Mouse (Mus musculus): ENCODE data around the gene Scd2. TPM values are rescaled to one million over a fixed set of nuclear protein-coding genes. Genes with fewer than 3 reads are reported as not detected.

The Scd2 gene
- total RNA-seq, 2 experiments from 2014 or later, result 555 to 608 TPM

DNA sequence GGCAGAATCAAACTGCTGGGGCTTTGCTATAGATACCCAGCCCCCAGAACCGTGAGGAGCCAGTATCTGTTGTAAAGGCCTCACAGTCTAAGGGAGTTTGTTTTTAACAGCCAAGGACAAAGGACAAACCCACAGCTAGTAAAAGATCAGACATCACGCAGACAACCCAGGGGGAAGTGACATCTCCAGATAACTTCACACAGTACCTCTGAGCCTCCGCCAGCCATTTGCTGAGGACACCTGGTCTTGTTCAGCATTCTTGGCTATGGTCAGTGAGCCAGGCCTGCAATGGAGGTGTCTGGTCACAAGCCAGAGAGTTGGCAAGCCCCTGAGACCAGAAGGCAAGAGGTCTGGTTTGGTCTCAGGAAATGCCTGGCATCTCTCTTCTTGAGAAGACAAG, 991 bp upstream of the Scd2 start:
- no peak for DNase-seq (ENCODE audit: low spot score in 2 of 2)
- intact Hi-C loops (cut with DNase I), result no loop called here

DNA sequence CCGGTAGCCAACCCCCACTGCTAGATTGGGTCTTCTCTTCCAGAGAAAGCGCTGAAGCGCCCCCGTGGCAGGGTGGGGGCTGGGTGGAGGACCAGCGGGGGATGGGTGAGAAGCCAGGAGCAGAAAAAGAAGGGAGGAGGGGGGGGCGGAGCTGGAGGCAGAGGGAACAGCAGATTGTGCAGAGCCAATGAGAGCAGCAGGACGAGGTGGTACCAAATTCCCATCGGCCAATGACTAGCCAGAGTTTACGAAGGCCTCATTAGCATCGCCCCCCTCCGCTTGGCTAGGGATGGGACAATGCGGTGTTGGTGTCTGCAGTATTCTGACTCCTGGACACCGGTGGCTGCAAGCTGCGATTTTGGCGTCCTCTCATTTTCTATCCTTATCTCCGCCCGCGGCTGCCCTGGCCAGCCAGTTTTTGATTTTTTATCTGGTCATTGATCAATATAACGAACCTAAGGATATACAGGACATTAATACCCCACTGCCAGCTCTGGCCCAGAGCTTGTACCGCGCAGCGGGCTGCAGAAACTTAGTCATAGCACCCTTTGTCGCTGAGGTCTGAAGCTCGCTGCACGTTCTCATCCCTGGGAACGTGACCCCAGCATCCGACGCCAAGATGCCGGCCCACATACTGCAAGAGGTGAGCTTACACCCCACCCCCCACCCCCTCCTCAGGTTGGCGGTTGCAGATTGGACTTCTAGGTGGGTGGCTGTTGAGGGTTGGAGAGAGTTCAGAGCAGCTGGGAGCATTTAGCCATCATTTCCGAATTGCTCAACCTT, 486 bp downstream of the Scd2 start:
- intact Hi-C loops (cut with DNase I), result loop anchor here (1.0 kb wide), 1 partner anchor 27 kb away; no protein-coding TSS in a partner anchor
- peak; percentile 95 to 98 for DNase-seq (ENCODE audit: low spot score in 2 of 2)

DNA sequence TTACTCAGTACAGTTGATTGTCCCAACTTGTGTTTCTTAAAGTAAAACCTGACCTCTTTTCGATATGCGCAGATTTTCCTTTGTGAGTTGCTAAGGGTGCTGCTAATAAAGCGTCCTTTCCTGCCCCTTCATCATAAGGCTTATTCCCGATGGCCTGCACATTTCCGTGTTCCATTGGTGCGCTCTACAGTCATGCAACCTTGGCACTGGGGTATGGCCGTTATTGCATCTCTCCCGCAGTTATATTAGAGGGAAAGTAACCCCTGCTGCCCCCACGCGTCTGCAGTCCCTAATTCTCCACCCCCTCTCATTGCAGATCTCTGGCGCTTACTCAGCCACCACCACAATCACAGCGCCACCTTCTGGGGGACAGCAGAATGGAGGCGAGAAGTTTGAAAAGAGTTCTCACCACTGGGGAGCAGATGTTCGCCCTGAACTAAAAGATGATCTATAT, 1.1 kb downstream of the Scd2 start:
- peak; percentile 88 to 89 for DNase-seq (ENCODE audit: low spot score in 2 of 2)

DNA sequence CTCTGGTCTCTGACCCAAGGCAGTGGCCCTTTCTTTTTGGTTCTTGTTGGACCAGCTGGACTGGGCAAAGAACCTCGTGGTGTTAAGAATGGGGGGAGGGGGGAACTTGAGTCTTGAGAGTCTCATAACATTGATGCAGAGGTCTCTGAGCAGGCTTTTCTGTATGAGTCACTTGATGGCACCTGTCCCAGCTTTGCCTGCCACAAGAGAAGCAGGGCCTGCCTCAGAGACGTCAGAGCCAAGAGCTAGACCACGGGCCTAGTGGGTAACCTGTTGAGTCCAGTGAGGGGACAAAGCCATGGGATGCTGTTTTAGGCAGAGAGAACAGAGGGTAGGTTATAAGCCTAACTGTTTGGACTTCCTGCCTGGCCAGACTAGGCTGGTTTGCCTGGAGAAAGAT, 1.8 kb downstream of the Scd2 start:
- intact Hi-C loops (cut with DNase I), result loop anchor here (1.0 to 5.0 kb wide), 2 partner anchors 48 to 112 kb away; partner anchors contain the start of gene Scd1
- DNase-seq (ENCODE audit: low spot score in 2 of 2), result peak in 1 of 2 experiments; percentile 61

More for the DNA sequence above, 1.1 kb downstream of the Scd2 start:
- intact Hi-C loops (cut with DNase I), result loop anchor here (1.0 to 5.0 kb wide), 3 partner anchors 27 to 113 kb away; partner anchors contain the start of gene Scd1

DNA sequence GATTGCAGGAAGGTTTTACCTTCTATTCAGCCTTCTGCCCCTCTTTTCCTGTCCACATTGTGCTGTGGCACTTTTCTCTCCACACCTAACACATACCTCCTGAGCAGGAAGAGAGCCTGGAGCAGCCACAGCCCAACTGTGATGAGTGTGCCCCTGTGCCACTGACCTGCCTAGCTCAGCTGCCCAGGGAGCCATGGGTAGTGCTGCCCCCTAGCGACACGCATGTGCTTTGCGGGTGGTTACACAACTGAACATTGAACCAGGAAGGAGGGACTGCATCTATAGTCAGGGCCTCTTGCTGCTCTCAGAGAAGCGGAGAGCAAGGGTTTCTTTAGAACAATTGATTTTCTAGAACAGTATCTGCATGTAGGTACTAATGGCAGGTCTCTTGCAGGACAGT, 2.3 kb downstream of the Scd2 start:
- DNase-seq (ENCODE audit: low spot score in 2 of 2), result peak; percentile 87 to 88
- intact Hi-C loops (cut with DNase I), result loop anchor here (1.0 to 5.0 kb wide), 2 partner anchors 48 to 112 kb away; partner anchors contain the start of gene Scd1

DNA sequence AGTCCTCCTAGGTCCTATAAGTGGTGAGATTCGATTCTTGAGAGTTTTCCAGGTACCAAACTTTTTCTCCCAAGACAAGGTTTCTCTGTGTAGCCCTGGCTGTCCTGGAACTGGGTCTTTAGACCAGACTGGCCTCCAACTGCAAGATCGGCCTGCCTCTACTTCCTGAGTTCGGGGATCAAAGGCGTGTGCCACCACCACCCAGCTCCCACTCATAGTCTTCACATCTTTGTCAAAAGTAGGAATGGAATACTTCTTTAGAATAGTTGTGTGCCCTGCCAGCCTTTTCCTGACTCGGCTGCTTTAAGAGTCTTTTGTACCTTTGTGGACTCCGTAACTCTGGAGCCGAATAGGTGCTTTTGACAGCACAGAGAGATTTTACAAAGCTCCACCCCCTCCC, 2.7 kb downstream of the Scd2 start:
- intact Hi-C loops (cut with DNase I), result loop anchor here (5.0 kb wide), 1 partner anchor 111 kb away; the partner anchor contains the start of gene Scd1
- no peak for DNase-seq (ENCODE audit: low spot score in 2 of 2)

DNA sequence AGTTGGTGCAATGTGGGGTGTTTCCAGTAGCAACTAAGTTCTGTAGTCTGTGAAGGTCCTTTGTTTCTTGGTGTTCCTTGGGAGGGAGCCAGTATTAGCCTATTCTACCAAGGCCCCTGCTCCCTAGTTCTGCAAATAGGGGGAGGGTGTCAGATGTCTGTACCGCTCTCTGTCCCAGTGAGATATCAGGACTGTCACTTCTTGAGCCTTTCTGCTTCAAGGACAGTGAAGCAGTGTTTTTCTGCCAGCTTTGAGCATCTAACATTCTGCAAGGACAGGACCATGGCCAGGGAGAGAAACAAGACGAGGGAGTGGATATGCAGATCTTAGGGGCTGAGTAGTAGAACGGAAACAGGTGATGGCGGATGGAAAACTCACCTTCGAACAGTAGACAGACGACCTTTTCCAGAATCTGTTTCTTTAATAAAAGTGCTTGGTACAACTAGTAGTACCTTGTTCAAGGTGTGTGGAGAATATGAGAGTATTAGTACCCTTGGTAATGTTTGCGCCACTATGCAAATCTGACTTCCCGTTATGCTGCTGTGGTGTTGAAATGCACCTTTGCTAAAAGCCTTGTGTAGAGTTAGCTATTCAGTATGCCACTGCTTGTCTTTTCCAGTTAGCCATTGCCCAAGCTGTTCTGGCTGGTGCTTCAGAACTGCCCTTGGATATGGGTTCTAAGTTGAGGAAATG, 3.7 kb downstream of the Scd2 start:
- intact Hi-C loops (cut with DNase I), result loop anchor here (5.0 kb wide), 1 partner anchor 110 kb away; the partner anchor contains the start of gene Scd1
- DNase-seq (ENCODE audit: low spot score in 2 of 2), result no peak

DNA sequence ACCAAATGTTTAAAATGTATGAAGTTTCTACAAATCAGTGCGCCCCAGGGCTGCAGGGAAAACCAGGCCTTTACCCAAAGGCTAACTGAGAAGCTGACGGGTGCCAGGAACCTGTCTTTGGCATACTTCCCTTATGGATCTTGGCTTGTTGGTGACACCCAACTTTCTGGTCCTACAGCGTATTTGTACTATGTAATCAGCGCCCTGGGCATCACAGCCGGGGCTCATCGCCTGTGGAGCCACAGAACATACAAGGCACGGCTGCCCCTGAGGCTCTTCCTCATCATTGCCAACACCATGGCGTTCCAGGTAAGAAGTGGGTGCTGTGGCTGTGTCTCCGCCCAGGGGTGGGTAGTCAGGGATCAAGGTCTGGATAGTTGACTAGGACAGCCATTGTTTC, 4.4 kb downstream of the Scd2 start:
- intact Hi-C loops (cut with DNase I), result loop anchor here (5.0 kb wide), 1 partner anchor 109 kb away; the partner anchor contains the start of gene Scd1
- no peak for DNase-seq (ENCODE audit: low spot score in 2 of 2)

DNA sequence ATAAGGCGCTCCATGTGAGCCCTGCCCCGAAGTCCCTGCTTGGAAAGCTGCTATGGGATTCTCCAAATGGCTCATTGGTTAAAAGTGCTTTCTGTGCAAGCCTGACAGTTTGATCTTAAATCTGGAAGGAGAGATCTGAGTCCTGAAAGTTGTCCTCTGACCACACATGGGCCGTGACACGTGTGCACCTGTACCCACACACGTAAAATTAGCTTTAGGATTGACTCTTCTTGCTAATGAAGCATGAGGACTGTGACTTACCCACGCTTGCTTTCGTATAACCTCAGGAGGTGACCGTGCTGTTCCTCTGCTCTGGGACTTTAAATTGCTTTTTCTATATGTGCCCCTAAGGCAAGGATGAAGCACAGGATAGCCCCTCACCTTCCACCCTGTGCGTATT, 5.6 kb downstream of the Scd2 start:
- intact Hi-C loops (cut with DNase I), result loop anchor here (5.0 kb wide), 1 partner anchor 108 kb away; the partner anchor contains the start of gene Scd1
- DNase-seq (ENCODE audit: low spot score in 2 of 2), result no peak

DNA sequence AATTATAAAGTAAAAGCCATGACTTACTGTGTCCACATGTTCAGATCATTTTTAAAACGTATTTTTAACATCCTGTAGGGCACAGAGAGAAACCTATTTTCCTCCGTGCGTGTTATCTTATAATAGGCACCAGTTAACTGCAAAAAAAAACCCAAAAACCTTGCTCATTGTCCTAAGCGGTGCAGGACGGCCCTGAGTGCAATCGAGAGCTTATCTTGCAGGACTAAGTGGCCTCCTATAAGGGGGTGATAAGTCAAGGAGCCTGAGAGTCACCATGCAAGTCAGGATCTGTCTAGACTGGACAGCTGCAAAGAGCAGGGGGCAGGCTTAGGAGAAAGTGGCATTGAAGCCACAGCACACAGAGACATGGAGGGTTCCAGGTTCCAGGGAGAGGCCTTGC, 6.4 kb downstream of the Scd2 start:
- intact Hi-C loops (cut with DNase I), result loop anchor here (5.0 kb wide), 2 partner anchors 62 to 107 kb away; partner anchors contain the start of gene Scd1
- no peak for DNase-seq (ENCODE audit: low spot score in 2 of 2)

DNA sequence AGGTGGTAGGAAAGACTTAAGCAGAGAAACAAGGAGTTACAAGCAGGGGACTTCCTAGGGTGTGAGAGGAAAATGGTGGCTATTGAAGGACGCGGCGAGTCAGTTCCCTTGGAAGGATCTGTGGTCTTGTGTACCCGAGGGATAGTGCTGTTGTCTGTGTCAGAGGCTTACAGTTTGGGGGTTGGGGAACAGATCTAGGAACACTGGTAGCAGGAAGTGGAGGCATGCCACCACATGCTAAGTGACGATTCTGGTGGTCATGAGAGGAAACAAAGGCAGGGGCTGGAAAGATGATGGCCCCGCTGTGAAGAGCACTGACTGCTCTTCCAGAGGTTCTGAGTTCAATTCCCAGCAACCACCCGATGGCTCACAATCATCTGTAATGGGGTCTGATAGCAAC, 7.0 kb downstream of the Scd2 start:
- intact Hi-C loops (cut with DNase I), result loop anchor here (5.0 kb wide), 1 partner anchor 62 kb away; no protein-coding TSS in a partner anchor
- no peak for DNase-seq (ENCODE audit: low spot score in 2 of 2)

DNA sequence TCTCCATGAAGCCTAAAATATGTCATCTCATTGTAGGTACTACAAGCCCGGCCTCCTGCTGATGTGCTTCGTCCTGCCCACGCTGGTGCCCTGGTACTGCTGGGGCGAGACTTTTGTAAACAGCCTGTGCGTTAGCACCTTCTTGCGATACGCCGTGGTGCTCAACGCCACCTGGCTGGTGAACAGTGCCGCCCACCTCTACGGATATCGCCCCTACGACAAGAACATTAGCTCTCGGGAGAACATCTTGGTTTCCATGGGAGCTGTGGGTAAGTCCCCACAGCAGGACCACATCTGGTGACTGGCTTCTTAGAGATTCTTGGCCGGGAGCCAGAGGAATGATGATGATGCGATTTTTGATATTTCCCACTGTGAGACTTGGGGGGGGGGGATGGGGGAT, 7.7 kb downstream of the Scd2 start:
- DNase-seq (ENCODE audit: low spot score in 2 of 2), result peak in 1 of 2 experiments; percentile 64
- intact Hi-C loops (cut with DNase I), result loop anchor here (5.0 kb wide), 1 partner anchor 61 kb away; no protein-coding TSS in a partner anchor

DNA sequence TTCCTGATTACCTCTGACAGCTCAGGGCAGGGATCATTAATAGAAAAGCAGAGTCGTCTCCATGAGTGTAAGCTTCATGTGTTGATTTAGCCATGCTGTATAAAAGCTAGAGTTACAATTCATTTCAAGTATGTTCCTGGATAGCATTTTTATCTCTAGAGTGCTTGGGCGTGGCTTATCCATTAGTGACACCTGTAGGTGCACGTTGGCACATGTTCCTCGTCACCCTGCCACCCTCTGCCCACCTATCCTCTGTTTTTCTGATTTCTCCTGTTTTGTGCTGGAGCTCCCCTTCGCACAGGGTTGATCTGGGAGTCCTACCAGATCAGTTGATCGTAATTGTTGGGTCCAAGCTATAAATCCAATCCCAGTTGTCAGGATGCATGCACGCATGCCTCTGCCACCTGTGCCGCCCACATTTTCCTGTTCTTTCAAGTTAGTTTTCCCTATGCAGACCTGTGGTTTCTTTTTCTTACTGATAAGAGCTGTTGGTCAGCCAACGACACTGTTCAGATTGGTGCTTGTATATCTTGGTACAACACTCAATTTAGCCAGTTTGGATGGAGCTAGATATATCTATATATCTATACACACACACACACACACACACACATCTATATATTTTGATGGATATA, 8.3 kb downstream of the Scd2 start:
- intact Hi-C loops (cut with DNase I), result loop anchor here (5.0 kb wide), 1 partner anchor 61 kb away; no protein-coding TSS in a partner anchor
- no peak for DNase-seq (ENCODE audit: low spot score in 2 of 2)

DNA sequence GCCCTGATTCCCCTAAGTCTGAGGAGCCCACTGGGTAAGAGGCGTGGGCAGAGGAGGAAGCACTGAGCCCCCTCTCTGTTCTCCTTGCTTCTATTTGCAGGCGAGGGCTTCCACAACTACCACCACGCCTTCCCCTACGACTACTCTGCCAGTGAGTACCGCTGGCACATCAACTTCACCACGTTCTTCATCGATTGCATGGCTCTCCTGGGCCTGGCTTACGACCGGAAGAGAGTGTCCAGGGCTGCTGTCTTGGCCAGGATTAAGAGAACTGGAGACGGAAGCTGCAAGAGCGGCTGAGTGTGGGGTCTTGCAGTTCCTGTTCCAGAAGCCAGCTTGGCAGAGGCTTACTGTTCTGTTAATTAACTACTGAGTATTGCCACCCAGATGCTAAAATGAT, 9.4 kb downstream of the Scd2 start:
- intact Hi-C loops (cut with DNase I), result loop anchor here (5.0 kb wide), 1 partner anchor 59 kb away; no protein-coding TSS in a partner anchor
- DNase-seq (ENCODE audit: low spot score in 2 of 2), result no peak

DNA sequence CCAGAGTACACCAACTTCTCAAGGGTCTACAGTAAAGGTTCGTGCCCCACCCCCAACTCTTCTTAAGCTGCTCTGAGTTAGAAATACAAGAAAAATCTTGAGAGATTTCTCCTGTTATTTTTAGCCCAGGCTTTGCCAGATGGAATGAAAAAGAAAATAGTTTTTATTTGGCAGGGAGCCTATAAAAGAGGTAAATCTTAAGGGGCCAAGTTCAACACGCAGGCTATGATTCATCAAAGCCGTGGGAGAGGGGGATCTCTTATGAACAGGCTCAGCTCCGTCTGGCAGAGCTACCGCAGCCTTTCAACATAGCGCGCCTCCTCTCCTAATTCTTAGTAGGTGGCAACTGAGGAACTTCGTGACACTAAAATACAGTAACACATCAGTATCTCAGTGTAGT, 10.0 kb downstream of the Scd2 start:
- intact Hi-C loops (cut with DNase I), result loop anchor here (5.0 kb wide), 1 partner anchor 59 kb away; no protein-coding TSS in a partner anchor
- DNase-seq (ENCODE audit: low spot score in 2 of 2), result peak in 1 of 2 experiments; percentile 72

DNA sequence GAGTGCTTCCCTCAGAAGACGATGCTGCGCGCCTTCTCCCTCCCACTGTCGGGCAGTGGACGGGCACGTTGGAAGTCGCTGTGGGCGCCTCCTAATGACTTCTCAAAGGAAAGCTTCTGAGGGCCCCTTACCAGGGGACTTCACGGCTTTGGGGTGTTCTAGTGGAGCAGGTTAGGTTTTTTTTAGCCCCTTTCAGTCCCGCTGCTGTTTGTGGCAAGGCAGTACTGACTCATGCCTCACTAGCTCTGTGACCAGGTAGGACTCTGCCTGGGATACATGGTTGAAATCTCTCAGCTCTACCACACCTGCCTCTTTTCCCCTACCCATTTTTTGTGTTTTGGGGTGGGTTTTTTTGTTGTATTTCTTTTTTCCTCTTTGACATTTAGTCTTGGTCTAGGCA, 10.9 kb downstream of the Scd2 start:
- DNase-seq (ENCODE audit: low spot score in 2 of 2), result no peak
- intact Hi-C loops (cut with DNase I), result loop anchor here (5.0 kb wide), 1 partner anchor 58 kb away; no protein-coding TSS in a partner anchor

DNA sequence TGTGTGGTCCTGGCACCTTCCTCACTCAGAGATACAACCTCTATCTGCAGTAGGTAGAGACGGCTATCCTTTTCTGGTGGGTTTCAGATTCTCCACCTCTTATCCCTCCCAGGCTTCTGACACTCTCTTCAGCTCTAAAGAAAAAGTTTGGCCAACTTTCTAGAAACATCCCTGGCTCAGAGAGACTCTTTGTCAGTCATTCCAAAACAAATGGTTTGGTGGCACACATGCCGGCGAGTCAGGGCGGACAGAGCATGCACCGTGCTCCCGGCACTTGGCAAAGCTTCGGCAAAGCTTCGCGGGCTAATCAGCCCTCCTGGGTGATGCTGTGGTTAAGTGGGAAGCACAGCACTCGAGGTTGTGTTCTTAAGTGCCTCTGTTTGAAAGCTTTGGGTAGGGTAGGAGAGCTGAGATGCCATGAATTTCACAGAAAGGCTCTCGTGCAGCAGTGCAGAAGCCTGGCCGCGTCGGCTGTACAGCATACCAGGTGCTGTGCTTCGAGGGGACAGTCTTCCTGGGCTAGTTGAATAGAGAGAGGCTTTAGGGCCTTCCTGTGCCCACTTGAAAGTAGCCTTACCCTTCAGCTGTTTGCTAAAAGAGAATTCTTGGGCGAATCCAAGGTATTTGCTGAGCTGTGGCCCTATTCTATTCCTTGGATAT, 11.5 kb downstream of the Scd2 start:
- DNase-seq (ENCODE audit: low spot score in 2 of 2), result no peak
- intact Hi-C loops (cut with DNase I), result loop anchor here (5.0 kb wide), 1 partner anchor 57 kb away; no protein-coding TSS in a partner anchor

DNA sequence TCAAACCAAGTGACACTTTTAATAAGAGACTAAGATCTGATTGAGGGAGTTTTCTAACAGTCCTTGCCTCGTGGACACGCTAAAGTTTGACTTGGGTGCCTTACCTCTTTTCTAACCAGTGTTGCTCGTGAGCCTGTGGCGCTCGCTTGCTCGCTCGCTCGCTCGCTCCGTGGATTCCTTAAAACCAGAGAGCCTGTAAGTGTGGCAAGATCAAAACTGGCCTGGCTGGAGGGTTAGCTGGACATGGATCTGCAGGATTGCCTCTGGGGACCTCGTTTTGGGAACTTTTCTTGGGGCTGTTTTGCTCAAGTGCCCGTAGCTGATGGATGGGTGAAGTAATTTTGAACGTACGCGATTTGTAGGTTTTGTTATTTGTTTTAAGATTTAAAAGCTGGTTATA, 12.2 kb downstream of the Scd2 start:
- intact Hi-C loops (cut with DNase I), result no loop called here
- DNase-seq (ENCODE audit: low spot score in 2 of 2), result no peak

DNA sequence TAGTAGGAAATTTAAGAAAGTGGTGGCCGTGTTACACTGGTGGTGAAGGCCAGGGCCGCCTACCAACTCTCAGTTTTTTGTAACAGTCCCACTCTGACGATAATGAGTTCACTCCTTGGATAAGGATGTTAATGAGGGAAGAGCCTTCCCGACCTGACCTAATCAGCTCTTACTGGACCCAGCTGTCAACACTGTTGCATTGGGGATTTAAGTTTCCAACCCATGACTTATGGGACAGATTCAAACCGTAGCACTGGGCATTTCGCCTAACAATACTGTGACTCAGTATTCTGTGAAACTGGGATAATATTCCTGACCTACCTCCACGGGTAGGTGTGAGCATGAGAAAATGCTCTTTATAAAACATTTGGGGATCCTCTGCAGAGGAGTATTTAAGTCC, 12.7 kb downstream of the Scd2 start:
- intact Hi-C loops (cut with DNase I), result no loop called here
- no peak for DNase-seq (ENCODE audit: low spot score in 2 of 2)

All from left cerebral cortex, postnatal 14 days (tissue).